Mouse (Mus musculus): Measurements from ENCODE around the gene Rab15.

DNA sequence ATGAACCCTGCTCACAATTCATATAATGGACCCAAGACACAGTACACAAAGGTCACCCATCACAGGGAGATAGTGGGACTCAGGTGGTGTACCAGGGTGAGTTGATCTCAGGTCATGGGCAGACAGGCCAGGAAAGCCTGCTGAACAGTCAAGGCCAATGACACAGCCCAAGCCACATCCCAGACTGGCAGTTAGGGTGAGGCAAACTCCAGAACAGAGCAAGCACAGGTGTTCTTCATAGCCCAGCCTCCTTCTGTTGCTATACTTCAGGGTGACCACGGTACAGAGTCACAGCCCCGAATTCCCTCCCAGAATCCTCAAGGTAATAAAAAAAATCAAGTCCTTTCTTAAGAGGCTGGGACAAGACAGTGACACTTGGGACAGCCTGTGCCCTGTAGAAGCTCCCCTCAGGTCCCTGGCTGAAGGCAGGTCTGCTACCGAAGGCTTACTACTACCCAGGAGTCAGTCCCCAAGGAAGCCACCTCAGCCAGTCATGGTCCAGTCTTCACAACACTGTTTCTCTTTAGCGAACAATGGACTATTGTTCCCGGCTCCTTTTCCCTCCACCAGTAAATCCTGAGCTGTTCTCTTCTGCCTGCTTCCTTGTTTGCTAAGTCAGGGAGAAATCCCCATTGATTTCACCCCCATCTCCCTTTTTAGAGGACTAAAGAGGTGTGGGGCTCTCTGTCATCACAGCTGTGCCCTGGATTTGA, 24.5 kb downstream of the Rab15 start:
- TF ChIP-seq CTCF (IDR thresholded peaks at IDR 0.05; ENCODE audit: borderline replicate concordance, insufficient read depth, low read length) (no peak), POLR2A (IDR thresholded peaks at IDR 0.05; ENCODE audit: low read depth, low read length) (no peak)

All from embryonic fibroblast, embryonic 13.5 days (primary cell).